Mouse (Mus musculus) layer of hippocampus, adult 8-10 months (tissue): Measurements from ENCODE around the gene Slc9a1. TPM values are rescaled to one million over a fixed set of nuclear protein-coding genes. Genes with fewer than 3 reads are reported as not detected.
A peak's percentile ranks its signal among the peaks of the same experiment; 100 is the strongest.

Experiments used
- DNase-seq, 2 experiments: peaks; one replicate each; pipeline ENCODE4 v3.0.0; 2022; ENCODE audit warnings: low spot score in 2 of 2
- total RNA-seq, 4 experiments: library from RNA; stranded (reverse); gene quantifications; 2 replicates each; pipeline ENCODE4 v1.2.4; 2022

Gene Slc9a1
- total RNA-seq, 4 experiments from 2014 or later = 62.2 to 66.1 (median 65.1) TPM

DNA sequence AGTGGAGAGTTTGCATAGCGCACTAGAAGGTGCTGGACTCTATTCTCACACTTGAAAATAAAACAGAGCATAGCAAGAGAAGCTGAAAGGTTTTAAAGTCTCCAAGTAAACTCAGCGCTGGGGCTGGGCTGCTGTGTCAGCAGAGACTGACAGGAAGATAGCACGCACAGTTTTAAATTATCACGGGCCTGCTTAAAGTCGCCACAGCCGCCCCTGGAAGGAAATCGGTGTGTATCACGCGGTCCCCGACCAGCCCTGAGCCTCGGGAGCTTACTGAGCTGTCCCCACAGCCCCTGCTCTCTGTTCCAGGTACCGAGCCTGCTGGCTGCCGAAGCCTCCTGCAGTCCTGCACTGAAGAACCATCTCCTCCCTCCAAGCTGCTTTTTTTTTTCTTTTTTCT is 32.5 kb downstream of the Slc9a1 start:
- no peak for DNase-seq

- DNase-seq = no peak
These were observed 34.2 kb downstream of the Slc9a1 start for GRCm38 (mm10) chr4:133403611-133404228.

DNA sequence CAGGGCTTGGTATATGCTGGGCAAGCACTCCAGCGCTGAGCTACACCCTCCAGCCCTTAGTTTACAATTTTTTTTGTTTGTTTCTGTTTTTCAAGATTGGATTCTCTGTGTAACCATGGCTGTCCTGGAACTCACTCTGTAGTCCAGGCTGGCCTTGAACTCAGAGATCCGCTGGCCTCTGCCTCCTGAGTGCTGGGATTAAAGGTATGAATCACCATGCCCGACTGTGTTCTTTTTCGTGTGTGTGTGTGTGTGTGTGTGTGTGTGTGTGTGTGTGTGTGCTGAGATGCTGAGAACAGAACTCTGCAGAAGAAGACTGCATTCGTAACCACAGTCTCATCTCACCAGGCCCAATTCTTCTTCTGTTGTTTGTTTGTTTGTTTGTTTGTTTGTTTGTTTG is 34.8 kb downstream of the Slc9a1 start:
- no peak for DNase-seq

- DNase-seq = no peak
These were observed 37.0 kb downstream of the Slc9a1 start for GRCm38 (mm10) chr4:133406313-133407056.

DNA sequence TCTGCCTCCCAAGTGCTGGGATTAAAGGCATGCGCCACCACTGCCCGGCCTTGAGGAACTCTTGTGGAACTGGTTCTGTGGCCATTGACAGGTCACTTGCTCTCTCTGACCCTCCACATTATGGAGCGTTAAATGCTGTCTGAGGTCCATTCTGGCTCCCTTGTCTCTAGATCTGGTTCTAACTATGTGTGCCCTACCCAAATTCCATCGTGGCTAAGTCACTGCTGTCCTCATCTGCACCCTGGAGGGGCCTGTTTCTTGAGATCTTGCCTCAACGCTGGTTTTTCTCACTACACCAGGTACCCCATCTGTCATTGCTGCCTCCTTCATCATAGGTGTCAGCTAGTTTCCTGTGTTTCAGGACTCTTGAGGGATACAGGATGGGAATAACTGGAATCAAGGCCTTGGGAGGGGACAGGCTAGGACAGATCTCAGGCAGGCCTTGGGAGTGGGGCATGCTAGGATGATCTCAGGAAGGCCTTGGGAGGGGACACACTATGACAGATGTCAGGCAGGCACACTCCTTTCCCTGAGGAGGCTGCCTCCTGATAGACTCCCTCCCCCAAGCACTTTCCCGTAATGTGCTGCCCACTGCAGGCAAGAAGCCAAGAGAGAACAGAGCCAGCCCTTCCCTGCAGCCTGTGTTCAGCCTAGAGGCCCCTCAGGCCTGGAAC is 37.7 kb downstream of the Slc9a1 start:
- DNase-seq = no peak

DNA sequence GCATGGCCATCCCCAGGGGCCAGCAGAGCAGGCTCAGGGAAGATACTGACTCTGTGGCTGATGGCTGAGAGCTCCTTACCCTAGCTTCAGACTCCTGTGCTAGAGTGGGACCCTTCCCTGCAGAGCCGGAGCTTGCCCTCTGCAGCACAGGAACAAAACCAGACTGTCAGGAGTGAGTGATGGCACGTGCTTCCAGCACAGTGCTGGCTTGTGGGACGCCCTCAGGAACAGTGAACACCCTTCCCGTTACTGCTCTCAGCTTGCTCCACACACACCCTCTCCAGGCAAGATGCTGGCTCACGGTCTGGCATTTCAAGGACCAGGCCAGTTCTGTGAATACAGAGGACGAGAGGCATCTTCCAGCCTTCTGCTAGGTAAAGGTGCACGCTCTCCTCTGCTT is 38.5 kb downstream of the Slc9a1 start:
- no peak for DNase-seq

DNA sequence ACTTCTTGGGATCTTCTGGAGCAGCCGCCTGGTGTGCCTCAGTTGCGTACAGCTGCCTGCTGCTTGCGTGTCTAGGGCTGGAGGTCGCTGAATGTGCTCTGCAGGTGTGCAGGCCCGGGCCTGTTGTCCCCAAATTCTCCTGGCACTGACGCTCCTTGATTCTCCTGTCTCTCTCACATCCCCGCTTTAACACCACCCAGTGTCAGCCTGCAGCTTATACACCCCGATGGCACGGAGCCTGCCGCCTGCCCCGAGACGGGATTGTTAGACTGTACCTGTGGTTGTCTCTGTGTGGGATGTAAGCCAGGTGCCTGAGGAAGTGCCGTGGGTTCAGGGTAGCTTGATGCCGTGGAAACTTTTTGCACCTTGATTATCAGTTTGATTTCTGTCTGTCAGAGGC is 41.5 kb downstream of the Slc9a1 start:
- DNase-seq = no peak

GRCm38 (mm10) chr4:133412096-133412495 is 42.6 kb downstream of the Slc9a1 start:
- DNase-seq = no peak

GRCm38 (mm10) chr4:133412575-133413540 is 43.4 kb downstream of the Slc9a1 start:
- no peak for DNase-seq

DNA sequence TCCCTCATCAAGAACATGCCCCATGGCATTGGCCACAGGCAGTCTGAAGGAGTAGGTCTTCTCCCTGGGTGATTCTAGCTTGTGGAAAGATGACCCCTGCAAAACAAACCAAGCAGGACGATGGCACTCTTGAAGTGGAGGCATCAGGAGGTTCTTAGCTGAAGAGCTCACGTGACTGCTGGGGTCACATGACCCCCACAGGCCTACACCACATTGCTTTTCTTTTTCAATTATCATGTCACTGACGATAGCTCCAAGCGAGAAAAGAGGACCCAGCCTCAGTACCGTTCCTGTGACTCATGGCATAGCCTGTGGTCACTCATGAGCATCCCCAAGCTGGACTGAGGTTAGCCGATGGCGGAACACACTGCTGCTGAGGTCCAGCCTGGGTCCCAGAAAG is 44.1 kb downstream of the Slc9a1 start:
- no peak for DNase-seq

- no peak for DNase-seq
These were observed 45.4 kb downstream of the Slc9a1 start for GRCm38 (mm10) chr4:133414920-133415319.

- DNase-seq = no peak
These were observed 50.0 kb downstream of the Slc9a1 start for GRCm38 (mm10) chr4:133419312-133420004.

DNA sequence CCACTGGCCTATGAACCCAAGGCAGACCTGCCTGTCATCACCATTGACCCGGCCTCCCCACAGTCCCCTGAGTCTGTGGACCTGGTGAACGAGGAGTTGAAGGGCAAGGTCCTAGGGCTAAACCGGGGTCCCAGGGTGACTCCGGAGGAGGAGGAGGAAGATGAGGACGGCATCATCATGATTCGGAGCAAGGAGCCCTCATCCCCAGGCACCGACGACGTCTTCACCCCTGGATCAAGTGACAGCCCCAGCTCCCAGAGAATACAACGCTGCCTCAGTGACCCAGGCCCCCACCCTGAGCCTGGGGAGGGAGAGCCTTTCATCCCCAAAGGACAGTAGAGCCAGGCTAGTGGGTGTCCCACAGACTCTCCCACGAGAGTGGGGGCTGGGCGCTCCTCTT is 52.5 kb downstream of the Slc9a1 start:
- DNase-seq = no peak

DNA sequence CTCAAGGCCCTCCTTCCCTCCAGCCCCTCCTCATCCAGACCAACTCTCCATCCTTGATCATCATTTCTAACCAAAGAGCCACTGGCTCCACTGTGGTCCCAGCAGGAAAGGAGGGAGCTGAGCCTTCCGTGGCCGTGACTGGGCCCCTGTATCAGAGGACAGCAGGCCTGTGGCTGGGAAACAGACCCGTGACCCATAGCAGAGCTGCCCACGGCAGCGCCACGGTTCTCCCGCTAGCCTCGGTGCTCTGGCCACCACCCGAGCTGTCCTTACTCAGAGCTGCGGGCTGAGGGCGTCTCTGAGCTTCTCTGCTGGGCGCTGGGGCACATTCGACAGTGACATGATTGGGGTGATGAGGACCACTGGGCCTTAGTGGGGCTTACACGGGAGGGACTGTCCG is 53.1 kb downstream of the Slc9a1 start:
- DNase-seq = no peak

- no peak for DNase-seq
These were observed 53.6 kb downstream of the Slc9a1 start for GRCm38 (mm10) chr4:133423108-133423507.

GRCm38 (mm10) chr4:133423691-133424090 is 54.2 kb downstream of the Slc9a1 start:
- DNase-seq = no peak

DNA sequence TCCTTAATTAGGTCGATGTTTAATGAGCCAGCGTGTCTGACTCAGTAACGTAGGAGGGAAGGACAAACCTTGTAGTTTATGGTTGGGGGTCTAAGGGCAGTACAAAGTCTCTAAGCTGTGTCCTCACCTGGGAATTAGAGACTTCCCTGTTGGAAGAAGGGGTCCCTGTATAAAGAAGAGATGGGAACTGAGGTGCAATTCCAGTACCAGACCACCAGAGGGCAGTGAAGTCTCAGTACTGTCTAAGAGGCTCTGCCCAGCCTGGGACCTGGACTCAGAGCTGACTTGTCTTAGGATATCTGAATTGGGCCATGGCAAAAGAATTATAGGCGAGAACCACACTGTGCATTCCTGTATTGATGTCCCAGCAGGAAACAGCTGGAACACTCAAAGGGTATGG is 54.6 kb downstream of the Slc9a1 start:
- DNase-seq = peak; percentile 63 to 68

GRCm38 (mm10) chr4:133426141-133426540 is 56.6 kb downstream of the Slc9a1 start:
- DNase-seq = no peak

DNA sequence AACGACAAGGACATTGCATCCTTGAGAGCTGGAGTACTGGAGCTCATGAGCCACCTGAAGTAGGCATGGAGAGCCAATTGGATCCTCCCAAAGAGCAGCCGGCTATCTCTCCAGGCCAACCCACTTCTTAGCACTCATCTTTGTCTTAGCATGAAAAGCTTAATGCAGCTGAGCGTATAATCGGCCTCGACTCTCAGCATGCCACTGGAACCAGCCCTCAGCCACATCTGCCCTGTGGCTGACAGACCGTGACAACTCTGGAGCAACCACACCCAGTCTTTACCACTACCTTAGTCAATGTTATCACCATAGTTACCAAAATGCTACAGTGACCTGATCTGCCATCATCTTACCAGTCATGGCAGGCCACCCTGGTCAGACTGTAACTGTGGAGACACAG is 62.0 kb downstream of the Slc9a1 start:
- DNase-seq = no peak

DNA sequence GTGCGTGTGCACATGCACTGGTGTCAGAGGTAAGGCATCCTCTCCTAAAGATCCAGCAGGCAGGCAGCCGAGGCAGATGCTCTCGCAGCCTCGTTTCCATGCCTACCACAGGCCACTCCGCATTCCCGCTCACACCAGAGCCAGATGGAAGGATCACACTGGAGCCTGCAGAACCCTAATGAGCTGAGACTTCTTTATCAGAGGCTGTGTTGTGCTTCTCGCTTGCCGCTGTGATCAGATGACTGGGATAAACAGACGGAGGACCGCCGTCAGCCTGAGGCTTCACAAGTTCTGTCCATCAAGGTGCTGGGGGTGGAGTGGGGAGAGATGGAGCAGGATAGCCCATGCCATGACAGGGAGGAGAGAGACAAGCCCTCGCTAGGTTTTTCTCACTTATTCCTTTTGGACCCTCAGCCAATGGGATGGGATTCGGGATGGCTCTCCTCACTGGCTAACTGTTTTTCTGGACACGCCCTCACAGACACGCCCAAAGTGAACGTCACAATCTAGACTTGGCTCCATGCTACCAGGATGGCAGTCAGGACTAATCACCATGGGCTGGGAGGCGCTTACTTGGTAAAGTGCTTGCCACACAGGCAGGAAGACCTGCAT is 63.2 kb downstream of the Slc9a1 start:
- peak; percentile 72 to 74 for DNase-seq
